Mouse (Mus musculus): ENCODE results near the gene 2300002M23Rik. TPM values are rescaled to one million over a fixed set of nuclear protein-coding genes. Genes with fewer than 3 reads are reported as not detected.

2300002M23Rik gene
- polyA plus RNA-seq, 1 experiment from 2014 or later, result not detected

GRCm38 (mm10) chr17:35578211-35578610, 11.0 kb downstream of the 2300002M23Rik start:
- H3K4me2 ChIP-seq (ENCODE audit: low read depth, low read length), result no peak overlapping the region
- H3K4me1 ChIP-seq (ENCODE audit: insufficient read depth), result no peaks in the 10 kb centered on the region
- ATAC-seq, result peak; percentile 71
- H3K4me3 ChIP-seq (ENCODE audit: low read depth, low read length), result no peak overlapping the region
- no peaks in the 10 kb centered on the region for H3K36me3 ChIP-seq (replicated peaks; ENCODE audit: insufficient read depth, low read length)
- H3K9ac ChIP-seq (replicated peaks), result no peak overlapping the region
- H3K27me3 ChIP-seq (ENCODE audit: insufficient read depth, low read length), result no peaks in the 10 kb centered on the region
- no peaks in the 10 kb centered on the region for H3K9me3 ChIP-seq (ENCODE audit: low read length)
- peak; percentile 100 for TF ChIP-seq CTCF (IDR thresholded peaks at IDR 0.05; ENCODE audit: low read depth)
- TF ChIP-seq EP300 (IDR thresholded peaks at IDR 0.05; ENCODE audit: low read depth), result no peak
- H3K27ac ChIP-seq (ENCODE audit: low read depth), result no peak overlapping the region
- peak; percentile 88 for DNase-seq
- 20% methylated on average over 6 of the region's 6 CpGs for WGBS (ENCODE audit: insufficient replicate concordance)

GRCm38 (mm10) chr17:35582900-35583299, 15.7 kb downstream of the 2300002M23Rik start:
- DNase-seq, result no peak
- no peaks in the 10 kb centered on the region for H3K27me3 ChIP-seq (ENCODE audit: insufficient read depth, low read length)
- H3K9me3 ChIP-seq (ENCODE audit: low read length), result no peaks in the 10 kb centered on the region

GRCm38 (mm10) chr17:35584330-35584937, 17.2 kb downstream of the 2300002M23Rik start:
- ATAC-seq, result peak; percentile 66
- H3K4me3 ChIP-seq (ENCODE audit: low read depth, low read length), result no peak overlapping the region
- no peaks in the 10 kb centered on the region for H3K9me3 ChIP-seq (ENCODE audit: low read length)
- TF ChIP-seq CTCF (IDR thresholded peaks at IDR 0.05; ENCODE audit: low read depth) (peak; percentile 81), EP300 (IDR thresholded peaks at IDR 0.05; ENCODE audit: low read depth) (no peak)
- no peaks in the 10 kb centered on the region for H3K4me1 ChIP-seq (ENCODE audit: insufficient read depth)
- peak overlapping the region; percentile 30; the same call in 1 of the 2 replicates for H3K4me2 ChIP-seq (ENCODE audit: low read depth, low read length)
- peak; percentile 78 for DNase-seq
- 15% methylated on average over 16 of the region's 16 CpGs for WGBS (ENCODE audit: insufficient replicate concordance)
- H3K36me3 ChIP-seq (replicated peaks; ENCODE audit: insufficient read depth, low read length), result no peaks in the 10 kb centered on the region
- H3K9ac ChIP-seq (replicated peaks), result no peak overlapping the region
- no peaks in the 10 kb centered on the region for H3K27me3 ChIP-seq (ENCODE audit: insufficient read depth, low read length)
- H3K27ac ChIP-seq (ENCODE audit: low read depth), result no peak overlapping the region

More at GRCm38 (mm10) chr17:35582900-35583299, 15.7 kb downstream of the 2300002M23Rik start:
- ATAC-seq, result no peak
- no peaks in the 10 kb centered on the region for H3K36me3 ChIP-seq (replicated peaks; ENCODE audit: insufficient read depth, low read length)
- TF ChIP-seq CTCF (IDR thresholded peaks at IDR 0.05; ENCODE audit: low read depth), result peak; percentile 67
- TF ChIP-seq EP300 (IDR thresholded peaks at IDR 0.05; ENCODE audit: low read depth), result no peak
- no peaks in the 10 kb centered on the region for H3K4me1 ChIP-seq (ENCODE audit: insufficient read depth)
- no peak overlapping the region for H3K9ac ChIP-seq (replicated peaks)
- H3K4me2 ChIP-seq (ENCODE audit: low read depth, low read length), result no peak overlapping the region
- no peak overlapping the region for H3K27ac ChIP-seq (ENCODE audit: low read depth)
- H3K4me3 ChIP-seq (ENCODE audit: low read depth, low read length), result no peak overlapping the region
- 89% methylated on average over 1 of the region's 1 CpGs for WGBS (ENCODE audit: insufficient replicate concordance)

- no peak overlapping the region for H3K27ac ChIP-seq (ENCODE audit: low read depth)
- H3K9me3 ChIP-seq (ENCODE audit: low read length), result no peaks in the 10 kb centered on the region
- no peak overlapping the region for H3K4me2 ChIP-seq (ENCODE audit: low read depth, low read length)
- ATAC-seq (no peak), DNase-seq (no peak)
- H3K36me3 ChIP-seq (replicated peaks; ENCODE audit: insufficient read depth, low read length), result no peaks in the 10 kb centered on the region
- no peaks in the 10 kb centered on the region for H3K4me1 ChIP-seq (ENCODE audit: insufficient read depth)
- WGBS (ENCODE audit: insufficient replicate concordance), result 60% methylated on average over 1 of the region's 1 CpGs
- TF ChIP-seq EP300 (IDR thresholded peaks at IDR 0.05; ENCODE audit: low read depth) (no peak), CTCF (IDR thresholded peaks at IDR 0.05; ENCODE audit: low read depth) (0 out of 2 replicates have a peak, but pooled peaks have one; percentile 12)
- no peak overlapping the region for H3K9ac ChIP-seq (replicated peaks)
- no peak overlapping the region for H3K4me3 ChIP-seq (ENCODE audit: low read depth, low read length)
- no peaks in the 10 kb centered on the region for H3K27me3 ChIP-seq (ENCODE audit: insufficient read depth, low read length)
Observed at GRCm38 (mm10) chr17:35587291-35587690, 20.0 kb downstream of the 2300002M23Rik start.

GRCm38 (mm10) chr17:35588387-35588786, 21.1 kb downstream of the 2300002M23Rik start:
- DNase-seq, result no peak
- Histone ChIP-seq H3K4me1 (ENCODE audit: insufficient read depth) (no peaks in the 10 kb centered on the region), H3K4me3 (ENCODE audit: low read depth, low read length) (no peak overlapping the region), H3K9ac (replicated peaks) (no peak overlapping the region), H3K9me3 (ENCODE audit: low read length) (no peaks in the 10 kb centered on the region), H3K27me3 (ENCODE audit: insufficient read depth, low read length) (no peaks in the 10 kb centered on the region), H3K36me3 (replicated peaks; ENCODE audit: insufficient read depth, low read length) (no peaks in the 10 kb centered on the region), H3K27ac (ENCODE audit: low read depth) (no peak overlapping the region), H3K4me2 (ENCODE audit: low read depth, low read length) (no peak overlapping the region)
- no peak for ATAC-seq
- TF ChIP-seq EP300 (IDR thresholded peaks at IDR 0.05; ENCODE audit: low read depth), result no peak
- TF ChIP-seq CTCF (IDR thresholded peaks at IDR 0.05; ENCODE audit: low read depth), result no peak
- 45% methylated on average over 4 of the region's 4 CpGs for WGBS (ENCODE audit: insufficient replicate concordance)

- Histone ChIP-seq H3K36me3 (replicated peaks; ENCODE audit: insufficient read depth, low read length) (no peaks in the 10 kb centered on the region), H3K4me1 (ENCODE audit: insufficient read depth) (no peaks in the 10 kb centered on the region), H3K9me3 (ENCODE audit: low read length) (no peaks in the 10 kb centered on the region), H3K27me3 (ENCODE audit: insufficient read depth, low read length) (no peaks in the 10 kb centered on the region), H3K27ac (ENCODE audit: low read depth) (no peak overlapping the region), H3K4me3 (ENCODE audit: low read depth, low read length) (no peak overlapping the region), H3K9ac (replicated peaks) (no peak overlapping the region), H3K4me2 (ENCODE audit: low read depth, low read length) (no peak overlapping the region)
- WGBS (ENCODE audit: insufficient replicate concordance), result 47% methylated on average over 21 of the region's 21 CpGs
- DNase-seq, result peak; percentile 77
- no peak for ATAC-seq
- peak; percentile 84 for TF ChIP-seq CTCF (IDR thresholded peaks at IDR 0.05; ENCODE audit: low read depth)
- no peak for TF ChIP-seq EP300 (IDR thresholded peaks at IDR 0.05; ENCODE audit: low read depth)
Observed at GRCm38 (mm10) chr17:35590410-35591218, 23.4 kb downstream of the 2300002M23Rik start.

Data from liver, postnatal 0 days (tissue).